Mouse (Mus musculus): ENCODE measurements around the gene Zfhx3. TPM values are rescaled to one million over a fixed set of nuclear protein-coding genes. Genes with fewer than 3 reads are reported as not detected.

The Zfhx3 gene
- total and polyA plus RNA-seq, 3 experiments = 0.23 to 2.5 TPM; not detected in 1

GRCm38 (mm10) chr8:108535121-108535876, 592.9 kb downstream of the Zfhx3 start:
- Histone ChIP-seq H3K27me3 (ENCODE audit: control insufficient read depth in 1 of 2, insufficient read depth in 2 of 2, low read length in 2 of 2) (no peaks in the 10 kb centered on the region), H3K9me3 (replicated peaks; ENCODE audit: insufficient read depth, low read length) (no peaks in the 10 kb centered on the region), H3K27ac (ENCODE audit: control insufficient read depth, low read depth, low read length) (no peak overlapping the region), H3K79me2 (ENCODE audit: control insufficient read depth, insufficient read depth, low read length, poor library complexity) (no peaks in the 10 kb centered on the region), H3K36me3 (ENCODE audit: control insufficient read depth in 1 of 2, insufficient read depth in 2 of 2, low read length in 2 of 2) (no peaks in the 10 kb centered on the region), H3K4me1 (ENCODE audit: control insufficient read depth in 1 of 2, insufficient read depth in 2 of 2, low read length in 2 of 2) (no peaks in the 10 kb centered on the region), H3K4me3 (ENCODE audit: control insufficient read depth in 1 of 2, insufficient read depth in 1 of 2, low read depth in 2 of 2, low read length in 2 of 2) (no peak overlapping the region), H3K9ac (ENCODE audit: control insufficient read depth, low read depth, low read length, poor library complexity, severe bottlenecking) (no peak overlapping the region)
- no peak for TF ChIP-seq CHD2 (IDR thresholded peaks at IDR 0.05; ENCODE audit: low read length)
- TF ChIP-seq POLR2A (IDR thresholded peaks at IDR 0.05; ENCODE audit: control insufficient read depth in 1 of 2, insufficient read depth in 1 of 2, low read depth in 1 of 2, low read length in 2 of 2, poor library complexity in 1 of 2) = no peak
- no peak for TF ChIP-seq POLR2AphosphoS2 (IDR thresholded peaks at IDR 0.05; ENCODE audit: low read length)
- TF ChIP-seq GABPA (IDR thresholded peaks at IDR 0.05; ENCODE audit: low read depth, low read length) = no peak
- no peak for TF ChIP-seq ZC3H11A (IDR thresholded peaks at IDR 0.05; ENCODE audit: low read depth, low read length)
- no peak for DNase-seq (ENCODE audit: low read depth, low spot score)

GRCm38 (mm10) chr8:108536186-108536585, 593.7 kb downstream of the Zfhx3 start:
- Histone ChIP-seq H3K36me3 (ENCODE audit: control insufficient read depth in 1 of 2, insufficient read depth in 2 of 2, low read length in 2 of 2) (no peaks in the 10 kb centered on the region), H3K9ac (ENCODE audit: control insufficient read depth, low read depth, low read length, poor library complexity, severe bottlenecking) (no peak overlapping the region), H3K4me1 (ENCODE audit: control insufficient read depth in 1 of 2, insufficient read depth in 2 of 2, low read length in 2 of 2) (no peaks in the 10 kb centered on the region), H3K27me3 (ENCODE audit: control insufficient read depth in 1 of 2, insufficient read depth in 2 of 2, low read length in 2 of 2) (no peaks in the 10 kb centered on the region), H3K27ac (ENCODE audit: control insufficient read depth, low read depth, low read length) (no peak overlapping the region), H3K4me3 (ENCODE audit: control insufficient read depth in 1 of 2, insufficient read depth in 1 of 2, low read depth in 2 of 2, low read length in 2 of 2) (no peak overlapping the region), H3K79me2 (ENCODE audit: control insufficient read depth, insufficient read depth, low read length, poor library complexity) (no peaks in the 10 kb centered on the region), H3K9me3 (replicated peaks; ENCODE audit: insufficient read depth, low read length) (no peaks in the 10 kb centered on the region)
- no peak for DNase-seq (ENCODE audit: low read depth, low spot score)
- TF ChIP-seq NELFE (IDR thresholded peaks at IDR 0.05; ENCODE audit: low read depth, low read length) (no peak), HCFC1 (IDR thresholded peaks at IDR 0.05; ENCODE audit: low read depth, low read length) (no peak), MAX (IDR thresholded peaks at IDR 0.05; ENCODE audit: low read length) (no peak), MAZ (IDR thresholded peaks at IDR 0.05; ENCODE audit: low read depth, low read length) (no peak), POLR2AphosphoS2 (IDR thresholded peaks at IDR 0.05; ENCODE audit: low read length) (no peak), E2F4 (IDR thresholded peaks at IDR 0.05; ENCODE audit: borderline replicate concordance, low read depth, low read length) (no peak)

- H3K4me3 ChIP-seq (ENCODE audit: control insufficient read depth in 1 of 2, insufficient read depth in 1 of 2, low read depth in 2 of 2, low read length in 2 of 2) = no peak overlapping the region
- no peak for DNase-seq (ENCODE audit: low read depth, low spot score)
- H3K36me3 ChIP-seq (ENCODE audit: control insufficient read depth in 1 of 2, insufficient read depth in 2 of 2, low read length in 2 of 2) = no peaks in the 10 kb centered on the region
- H3K9me3 ChIP-seq (replicated peaks; ENCODE audit: insufficient read depth, low read length) = no peaks in the 10 kb centered on the region
- no peak overlapping the region for H3K9ac ChIP-seq (ENCODE audit: control insufficient read depth, low read depth, low read length, poor library complexity, severe bottlenecking)
- H3K27me3 ChIP-seq (ENCODE audit: control insufficient read depth in 1 of 2, insufficient read depth in 2 of 2, low read length in 2 of 2) = no peaks in the 10 kb centered on the region
- H3K27ac ChIP-seq (ENCODE audit: control insufficient read depth, low read depth, low read length) = no peak overlapping the region
- H3K79me2 ChIP-seq (ENCODE audit: control insufficient read depth, insufficient read depth, low read length, poor library complexity) = no peaks in the 10 kb centered on the region
- TF ChIP-seq CHD2 (IDR thresholded peaks at IDR 0.05; ENCODE audit: low read length) (no peak), BHLHE40 (IDR thresholded peaks at IDR 0.05; ENCODE audit: borderline replicate concordance, low read depth, low read length) (no peak), USF1 (IDR thresholded peaks at IDR 0.05; ENCODE audit: low read depth, low read length) (no peak), MYC (IDR thresholded peaks at IDR 0.05; ENCODE audit: low read depth, low read length) (no peak)
- no peaks in the 10 kb centered on the region for H3K4me1 ChIP-seq (ENCODE audit: control insufficient read depth in 1 of 2, insufficient read depth in 2 of 2, low read length in 2 of 2)
Observed at GRCm38 (mm10) chr8:108536911-108537351, 594.5 kb downstream of the Zfhx3 start.

All from MEL (cell line).